Mouse (Mus musculus) midbrain, embryonic 16.5 days (tissue): ENCODE results near the gene Elfn2. TPM values are rescaled to one million over a fixed set of nuclear protein-coding genes. Genes with fewer than 3 reads are reported as not detected.

Source experiments
- ATAC-seq: fragments of 200-750 bp; cut with Nextera tagmentation; 2 replicates; pipeline ENCODE4 v1.8.0; 2017; ENCODE audit warnings: moderate TSS enrichment
- H3K27ac ChIP-seq: fragments of 300-500 bp; sonication (generic); 2 replicates; pipeline ENCODE4 v1.5.1; 2014; ENCODE audit warnings: mild to moderate bottlenecking, low read length, mixed read lengths
- H3K27me3 ChIP-seq: fragments of 300-500 bp; sonication (generic); 2 replicates; pipeline ENCODE4 v1.6.1; 2014; ENCODE audit warnings: low read depth, low read length, mixed read lengths; ENCODE audit not compliant: control insufficient read depth, insufficient read depth
- H3K36me3 ChIP-seq: fragments of 300-500 bp; sonication (generic); 2 replicates; pipeline ENCODE4 v1.6.1; 2014; ENCODE audit warnings: mild to moderate bottlenecking, low read length, moderate library complexity, mixed read lengths; ENCODE audit not compliant: control insufficient read depth, insufficient read depth
- H3K4me1 ChIP-seq: fragments of 300-500 bp; sonication (generic); 2 replicates; pipeline ENCODE4 v1.6.1; 2014; ENCODE audit warnings: mild to moderate bottlenecking, low read length, mixed read lengths; ENCODE audit not compliant: control insufficient read depth, insufficient read depth
- H3K4me2 ChIP-seq: fragments of 300-500 bp; sonication (generic); 2 replicates; pipeline ENCODE4 v1.6.1; 2014; ENCODE audit warnings: mild to moderate bottlenecking, low read length, mixed read lengths
- H3K4me3 ChIP-seq: fragments of 300-500 bp; sonication (generic); 2 replicates; pipeline ENCODE4 v1.5.1; 2014; ENCODE audit warnings: low read depth, mild to moderate bottlenecking, low read length, moderate library complexity, mixed read lengths
- H3K9ac ChIP-seq: fragments of 300-500 bp; sonication (generic); 2 replicates; pipeline ENCODE4 v1.6.1; 2014; ENCODE audit warnings: low read depth, low read length, mixed read lengths
- H3K9me3 ChIP-seq: fragments of 300-500 bp; sonication (generic); replicated peaks from 2 replicates; pipeline ENCODE4 v1.6.1; 2014; ENCODE audit warnings: mild to moderate bottlenecking, low read length, mixed read lengths; ENCODE audit not compliant: control insufficient read depth, poor library complexity, severe bottlenecking
- WGBS: fragments of 180-500 bp; shearing (Covaris S2); extraction: QIAGEN DNeasy Blood & Tissue Kit; methylation state at CpG from one replicate; pipeline ENCODE4 v1.1.7; 2014; 5-methylcytosine and 5-hydroxymethylcytosine counted together
- polyA plus RNA-seq: library from polyadenylated mRNA; unstranded; fragments of >200 nt; fragmentation: Nextera tagmentation; extraction: Ambion mirVana; gene quantifications from 2 replicates; pipeline ENCODE4 v1.2.1, GENCODE M21; 2015

Gene Elfn2
- polyA plus RNA-seq, 1 experiment from 2014 or later = 12.6 TPM

- WGBS = 6% methylated on average over 50 of the region's 53 CpGs
- H3K27ac ChIP-seq = 0 out of 2 replicates have a peak overlapping the region, but pooled peaks have one; percentile 14
- ATAC-seq = no peak
Measured at GRCm38 (mm10) chr15:78712335-78713258, 6.0 kb downstream of the Elfn2 start.

GRCm38 (mm10) chr15:78711935-78712334 is 6.6 kb downstream of the Elfn2 start:
- H3K9ac ChIP-seq = 0 out of 2 replicates have a peak overlapping the region, but pooled peaks have one; percentile 4

More at GRCm38 (mm10) chr15:78712335-78713258, 6.0 kb downstream of the Elfn2 start:
- Histone ChIP-seq H3K36me3 (no peaks in the 10 kb centered on the region), H3K4me2 (peak overlapping the region; percentile 68), H3K27me3 (0 out of 2 replicates have a peak, but pooled peaks cover 2% of the 10 kb centered on the region), H3K9me3 (no peaks in the 10 kb centered on the region), H3K4me3 (peak overlapping the region; percentile 39), H3K9ac (peak overlapping the region; percentile 64), H3K4me1 (peaks cover 71% of the 10 kb centered on the region)

GRCm38 (mm10) chr15:78710634-78711033 is 7.9 kb downstream of the Elfn2 start:
- peak; percentile 69 for ATAC-seq
- Histone ChIP-seq H3K9me3 (no peaks in the 10 kb centered on the region), H3K9ac (peak overlapping the region; percentile 37), H3K4me1 (peaks cover 61% of the 10 kb centered on the region), H3K27ac (peak overlapping the region; percentile 66), H3K4me2 (peak overlapping the region; percentile 50), H3K4me3 (peak overlapping the region; percentile 18), H3K27me3 (0 out of 2 replicates have a peak, but pooled peaks cover 2% of the 10 kb centered on the region), H3K36me3 (no peaks in the 10 kb centered on the region)
- 14% methylated on average over 6 of the region's 6 CpGs for WGBS

More at GRCm38 (mm10) chr15:78711935-78712334, 6.6 kb downstream of the Elfn2 start:
- Histone ChIP-seq H3K9me3 (no peaks in the 10 kb centered on the region), H3K4me2 (peak overlapping the region; percentile 68), H3K4me3 (no peak overlapping the region), H3K27me3 (0 out of 2 replicates have a peak, but pooled peaks cover 2% of the 10 kb centered on the region), H3K4me1 (peaks cover 71% of the 10 kb centered on the region), H3K27ac (no peak overlapping the region), H3K36me3 (no peaks in the 10 kb centered on the region)
- 76% methylated on average over 7 of the region's 7 CpGs for WGBS
- no peak for ATAC-seq

- no peaks in the 10 kb centered on the region for H3K9me3 ChIP-seq
- peaks cover 56% of the 10 kb centered on the region for H3K4me1 ChIP-seq
- WGBS = 6% methylated on average over 7 of the region's 7 CpGs
- H3K4me3 ChIP-seq = no peak overlapping the region
- H3K27ac ChIP-seq = peak overlapping the region; percentile 66
- peak overlapping the region; percentile 37 for H3K9ac ChIP-seq
- H3K36me3 ChIP-seq = no peaks in the 10 kb centered on the region
- H3K4me2 ChIP-seq = peak overlapping the region; percentile 50
- peak; percentile 40 for ATAC-seq
- 0 out of 2 replicates have a peak, but pooled peaks cover 2% of the 10 kb centered on the region for H3K27me3 ChIP-seq
Measured at GRCm38 (mm10) chr15:78709767-78710166, 8.8 kb downstream of the Elfn2 start.

- peaks cover 27% of the 10 kb centered on the region for H3K4me1 ChIP-seq
- no peak for ATAC-seq
- H3K9ac ChIP-seq = no peak overlapping the region
- H3K4me2 ChIP-seq = no peak overlapping the region
- WGBS = 44% methylated on average over 3 of the region's 3 CpGs
- H3K9me3 ChIP-seq = no peaks in the 10 kb centered on the region
- 0 out of 2 replicates have a peak, but pooled peaks cover 1% of the 10 kb centered on the region for H3K27me3 ChIP-seq
- no peaks in the 10 kb centered on the region for H3K36me3 ChIP-seq
- no peak overlapping the region for H3K27ac ChIP-seq
- H3K4me3 ChIP-seq = no peak overlapping the region
Measured at GRCm38 (mm10) chr15:78706630-78707029, 11.9 kb downstream of the Elfn2 start.

DNA sequence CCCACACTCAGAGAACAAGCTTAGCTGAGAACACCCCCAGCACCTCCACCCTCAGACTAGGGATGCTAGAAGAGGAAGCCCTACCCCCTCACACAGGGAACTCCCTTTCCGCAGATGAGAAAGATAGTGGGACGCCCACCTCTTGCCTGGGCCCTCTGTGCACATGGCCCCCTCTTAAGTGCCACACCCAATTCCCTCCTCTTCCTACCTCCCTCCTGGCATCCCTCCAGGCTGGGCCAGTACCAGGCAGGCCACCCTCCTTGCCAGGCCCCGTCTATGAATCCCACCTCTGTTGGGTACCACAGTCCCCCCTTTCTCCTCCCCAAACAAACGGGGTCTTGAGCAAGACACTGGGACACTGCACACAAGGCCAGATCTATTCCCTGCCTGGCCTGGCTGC is 13.7 kb downstream of the Elfn2 start:
- ATAC-seq = peak; percentile 13; the same call in 1 of the 2 replicates
- WGBS = 68% methylated on average over 4 of the region's 4 CpGs

DNA sequence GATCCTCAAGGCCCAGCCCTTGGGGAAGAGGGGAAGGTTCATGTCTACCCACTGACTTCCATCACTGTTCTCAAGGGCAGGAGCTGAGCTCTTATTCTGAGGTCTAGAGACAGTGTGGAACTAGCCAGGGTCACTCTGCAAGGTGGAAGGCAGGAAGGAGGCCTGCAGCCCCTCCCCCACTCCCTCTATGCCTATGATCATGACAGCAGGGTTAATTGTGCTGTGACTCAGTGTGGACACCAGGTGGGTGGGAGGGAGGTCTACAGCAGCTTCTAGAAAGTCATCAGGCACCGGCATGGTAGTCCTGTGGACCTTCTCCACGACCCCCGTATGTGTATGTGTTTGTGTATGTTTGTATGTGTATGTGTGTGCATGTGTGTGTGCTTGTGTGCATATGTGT is 14.6 kb downstream of the Elfn2 start:
- Histone ChIP-seq H3K27ac (no peak overlapping the region), H3K4me3 (no peak overlapping the region), H3K9me3 (no peaks in the 10 kb centered on the region), H3K36me3 (no peaks in the 10 kb centered on the region), H3K4me1 (peaks cover 2% of the 10 kb centered on the region; the same call in 1 of the 2 replicates), H3K4me2 (no peak overlapping the region), H3K9ac (no peak overlapping the region), H3K27me3 (no peaks in the 10 kb centered on the region)
- no peak for ATAC-seq
- 94% methylated on average over 3 of the region's 3 CpGs for WGBS

More for the DNA sequence above, 13.7 kb downstream of the Elfn2 start:
- Histone ChIP-seq H3K9ac (no peak overlapping the region), H3K9me3 (no peaks in the 10 kb centered on the region), H3K27ac (no peak overlapping the region), H3K36me3 (no peaks in the 10 kb centered on the region), H3K4me3 (no peak overlapping the region), H3K27me3 (no peaks in the 10 kb centered on the region), H3K4me1 (peaks cover 10% of the 10 kb centered on the region), H3K4me2 (no peak overlapping the region)

GRCm38 (mm10) chr15:78700420-78700819 is 18.2 kb downstream of the Elfn2 start:
- Histone ChIP-seq H3K4me3 (no peak overlapping the region), H3K9ac (no peak overlapping the region), H3K9me3 (no peaks in the 10 kb centered on the region), H3K4me1 (no peaks in the 10 kb centered on the region; the same call in 1 of the 2 replicates), H3K4me2 (no peak overlapping the region), H3K27me3 (no peaks in the 10 kb centered on the region), H3K36me3 (no peaks in the 10 kb centered on the region), H3K27ac (no peak overlapping the region)
- ATAC-seq = no peak
- 84% methylated on average over 2 of the region's 2 CpGs for WGBS

DNA sequence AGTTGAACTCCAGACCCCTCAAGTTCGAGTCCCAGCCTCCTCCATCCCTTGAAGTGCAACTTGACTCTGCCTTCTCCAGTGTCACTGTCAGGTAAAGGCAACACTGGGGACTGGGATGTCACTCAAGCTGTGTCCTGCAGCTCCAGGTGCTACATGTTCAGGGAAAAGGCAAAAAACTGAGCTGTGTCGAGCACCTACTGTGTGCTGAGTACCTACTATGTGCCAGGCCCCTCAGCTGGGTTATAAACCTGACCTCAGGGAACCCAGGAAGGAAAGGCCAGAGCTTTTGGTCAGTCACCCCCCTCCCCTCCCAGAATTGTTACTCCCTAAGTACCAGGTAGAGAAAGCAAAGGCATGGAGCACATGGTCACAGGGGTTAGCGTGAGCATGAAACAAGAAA is 19.1 kb downstream of the Elfn2 start:
- Histone ChIP-seq H3K4me3 (no peak overlapping the region), H3K4me2 (no peak overlapping the region), H3K4me1 (no peaks in the 10 kb centered on the region; the same call in 1 of the 2 replicates), H3K36me3 (no peaks in the 10 kb centered on the region), H3K9ac (no peak overlapping the region), H3K27ac (no peak overlapping the region), H3K9me3 (no peaks in the 10 kb centered on the region), H3K27me3 (no peaks in the 10 kb centered on the region)
- WGBS = 66% methylated on average over 3 of the region's 3 CpGs
- no peak for ATAC-seq
